Mouse (Mus musculus): ENCODE measurements around the gene Naaa. TPM values are rescaled to one million over a fixed set of nuclear protein-coding genes. Genes with fewer than 3 reads are reported as not detected.
A peak's percentile ranks its signal among the peaks of the same experiment; 100 is the strongest.

Gene Naaa
- total and polyA plus RNA-seq, 3 experiments: 14.5 to 16.2 (median 15.4) TPM

GRCm38 (mm10) chr5:92248614-92249013 lies 29.4 kb downstream of the Naaa start:
- DNase-seq (ENCODE audit: extremely low read depth): no peak
- H3K4me3 ChIP-seq (replicated peaks in 1 of 3; ENCODE audit: low read depth in 2 of 3, low read length in 2 of 3, poor library complexity in 1 of 3): no peak overlapping the region
- peaks cover 3 to 7% of the 10 kb centered on the region in 2 experiments; a peak in 3 of 4 replicates for H3K4me1 ChIP-seq (ENCODE audit: control insufficient read depth in 1 of 2, insufficient read depth in 2 of 2)
- H3K4me2 ChIP-seq (ENCODE audit: insufficient read depth, low read depth, poor library complexity, severe bottlenecking): no peak overlapping the region
- no peak overlapping the region for H3K27ac ChIP-seq (ENCODE audit: insufficient read depth, low read depth)
- H3K9ac ChIP-seq (ENCODE audit: insufficient read depth, low read depth): no peak overlapping the region
- no peaks in the 10 kb centered on the region for H3K9me3 ChIP-seq (replicated peaks; ENCODE audit: low read length)
- H3K36me3 ChIP-seq (replicated peaks in 1 of 2; ENCODE audit: control insufficient read depth in 1 of 2, insufficient read depth in 1 of 2, low read length in 1 of 2): peaks cover 0 to 3% of the 10 kb centered on the region in 2 experiments
- H3K79me2 ChIP-seq (replicated peaks; ENCODE audit: control insufficient read depth, extremely low read depth, insufficient read depth, poor library complexity, severe bottlenecking): no peaks in the 10 kb centered on the region
- in situ Hi-C loops (cut with MboI; ENCODE audit: low pct_ligation_motif_present, low pct_unique_long_range_greater_than_20kb, low sequenced_read_pairs) (no loop called here), dilution Hi-C loops (cut with MboI; ENCODE audit: extremely low pct_ligation_motif_present, extremely low pct_unique_long_range_greater_than_20kb, low sequenced_read_pairs) (no loop called here)
- no peaks in the 10 kb centered on the region for H3K27me3 ChIP-seq (replicated peaks)
- TF ChIP-seq TBP (conservative IDR thresholded peaks at IDR 0.05; ENCODE audit: low read depth, low read length) (no peak), NELFE (IDR thresholded peaks at IDR 0.05; ENCODE audit: low read depth, low read length) (no peak), MAZ (IDR thresholded peaks at IDR 0.05; ENCODE audit: low read depth, low read length) (no peak), ZMIZ1 (IDR thresholded peaks at IDR 0.05; ENCODE audit: low read depth, low read length) (no peak), MEF2A (IDR thresholded peaks at IDR 0.05; ENCODE audit: borderline replicate concordance, low read depth, low read length) (no peak), NRF1 (IDR thresholded peaks at IDR 0.05; ENCODE audit: low read depth, low read length) (no peak), E2F4 (IDR thresholded peaks at IDR 0.05; ENCODE audit: insufficient replicate concordance, low read depth, low read length) (no peak), ZC3H11A (IDR thresholded peaks at IDR 0.05; ENCODE audit: low read depth, low read length) (no peak), MXI1 (IDR thresholded peaks at IDR 0.05; ENCODE audit: low read depth, low read length) (no peak), MYC (IDR thresholded peaks at IDR 0.05; ENCODE audit: low read depth, low read length) (no peak), CHD1 (IDR thresholded peaks at IDR 0.05; ENCODE audit: low read depth, low read length) (no peak), RAD21 (IDR thresholded peaks at IDR 0.05; ENCODE audit: low read depth, low read length) (no peak), USF1 (IDR thresholded peaks at IDR 0.05; ENCODE audit: low read depth, low read length) (no peak), ETS1 (conservative IDR thresholded peaks at IDR 0.05; ENCODE audit: low read depth, low read length) (no peak)

GRCm38 (mm10) chr5:92245483-92245882 lies 32.5 kb downstream of the Naaa start:
- in situ Hi-C loops (cut with MboI; ENCODE audit: low pct_ligation_motif_present, low pct_unique_long_range_greater_than_20kb, low sequenced_read_pairs): no loop called here
- H3K4me1 ChIP-seq (ENCODE audit: control insufficient read depth in 1 of 2, insufficient read depth in 2 of 2): peaks cover 3 to 7% of the 10 kb centered on the region in 2 experiments; a peak in 3 of 4 replicates
- no peak for DNase-seq (ENCODE audit: extremely low read depth)

More at GRCm38 (mm10) chr5:92245483-92245882, 32.5 kb downstream of the Naaa start:
- H3K36me3 ChIP-seq (replicated peaks in 1 of 2; ENCODE audit: control insufficient read depth in 1 of 2, insufficient read depth in 1 of 2, low read length in 1 of 2): peaks cover 0 to 3% of the 10 kb centered on the region in 2 experiments
- H3K9me3 ChIP-seq (replicated peaks; ENCODE audit: low read length): no peaks in the 10 kb centered on the region
- H3K27me3 ChIP-seq (replicated peaks): no peaks in the 10 kb centered on the region
- TF ChIP-seq NRF1 (IDR thresholded peaks at IDR 0.05; ENCODE audit: low read depth, low read length): no peak
- no peak for TF ChIP-seq ELF1 (IDR thresholded peaks at IDR 0.05; ENCODE audit: low read depth, low read length)
- TF ChIP-seq MAFK (IDR thresholded peaks at IDR 0.05; ENCODE audit: insufficient replicate concordance, low read length): no peak
- TF ChIP-seq USF1 (IDR thresholded peaks at IDR 0.05; ENCODE audit: low read depth, low read length): no peak
- TF ChIP-seq ZKSCAN1 (IDR thresholded peaks at IDR 0.05; ENCODE audit: borderline replicate concordance, low read depth, low read length): no peak
- no peak for TF ChIP-seq TBP (conservative IDR thresholded peaks at IDR 0.05; ENCODE audit: low read depth, low read length)
- TF ChIP-seq BHLHE40 (IDR thresholded peaks at IDR 0.05; ENCODE audit: low read depth, low read length): 0 out of 2 replicates have a peak, but pooled peaks have one; percentile 4
- H3K4me3 ChIP-seq (replicated peaks in 1 of 3; ENCODE audit: low read depth in 2 of 3, low read length in 2 of 3, poor library complexity in 1 of 3): no peak overlapping the region
- no peaks in the 10 kb centered on the region for H3K79me2 ChIP-seq (replicated peaks; ENCODE audit: control insufficient read depth, extremely low read depth, insufficient read depth, poor library complexity, severe bottlenecking)
- H3K4me2 ChIP-seq (ENCODE audit: insufficient read depth, low read depth, poor library complexity, severe bottlenecking): no peak overlapping the region
- no peak overlapping the region for H3K27ac ChIP-seq (ENCODE audit: insufficient read depth, low read depth)
- dilution Hi-C loops (cut with MboI; ENCODE audit: extremely low pct_ligation_motif_present, extremely low pct_unique_long_range_greater_than_20kb, low sequenced_read_pairs): no loop called here
- H3K9ac ChIP-seq (ENCODE audit: insufficient read depth, low read depth): no peak overlapping the region

Measured in CH12.LX (cell line).